Mouse (Mus musculus): ENCODE measurements around the gene Slc25a19.
"Not testable (repeated sequence)": the region's sequence is repeated elsewhere in the genome, so short reads cannot be mapped to it uniquely, and the experiment has no call there.

The Slc25a19 gene

GRCm38 (mm10) chr11:115627705-115628464 lies at the start of gene Slc25a19:
TSS of gene Slc25a19 (minus strand) at chr11:115628295.
- peak; percentile 100 for DNase-seq (ENCODE audit: low read depth)

GRCm38 (mm10) chr11:115677511-115677910 lies 49.4 kb upstream of the Slc25a19 start:
- no peak for DNase-seq (ENCODE audit: low read depth)

- DNase-seq (ENCODE audit: low read depth): no peak
These were observed 48.6 kb upstream of the Slc25a19 start for GRCm38 (mm10) chr11:115676738-115677137.

- no peak for DNase-seq (ENCODE audit: low read depth)
These were observed 46.3 kb upstream of the Slc25a19 start for GRCm38 (mm10) chr11:115674235-115674865.

GRCm38 (mm10) chr11:115673471-115674234 lies 45.6 kb upstream of the Slc25a19 start:
- peak; percentile 92 for DNase-seq (ENCODE audit: low read depth)

GRCm38 (mm10) chr11:115672226-115672987 lies 44.3 kb upstream of the Slc25a19 start:
- DNase-seq (ENCODE audit: low read depth): no peak

- DNase-seq (ENCODE audit: low read depth): no peak
These were observed 42.5 kb upstream of the Slc25a19 start for GRCm38 (mm10) chr11:115670451-115671050.

- DNase-seq (ENCODE audit: low read depth): no peak
These were observed 35.7 kb upstream of the Slc25a19 start for GRCm38 (mm10) chr11:115663676-115664335.

GRCm38 (mm10) chr11:115660376-115660775 lies 32.3 kb upstream of the Slc25a19 start:
- peak; percentile 32 for DNase-seq (ENCODE audit: low read depth)

- no peak for DNase-seq (ENCODE audit: low read depth)
These were observed 30.4 kb upstream of the Slc25a19 start for GRCm38 (mm10) chr11:115658521-115658920.

- no peak for DNase-seq (ENCODE audit: low read depth)
These were observed 26.0 kb upstream of the Slc25a19 start for GRCm38 (mm10) chr11:115654128-115654527.

- peak; percentile 25 for DNase-seq (ENCODE audit: low read depth)
These were observed 25.1 kb upstream of the Slc25a19 start for GRCm38 (mm10) chr11:115653194-115653593.

- DNase-seq (ENCODE audit: low read depth): no peak
These were observed 23.6 kb upstream of the Slc25a19 start for GRCm38 (mm10) chr11:115651680-115652079.

GRCm38 (mm10) chr11:115649706-115650105 lies 21.6 kb upstream of the Slc25a19 start:
- no peak for DNase-seq (ENCODE audit: low read depth)

- DNase-seq (ENCODE audit: low read depth): peak; percentile 94
These were observed 19.4 kb upstream of the Slc25a19 start for GRCm38 (mm10) chr11:115647459-115647858.

GRCm38 (mm10) chr11:115646439-115646838 lies 18.3 kb upstream of the Slc25a19 start:
- DNase-seq (ENCODE audit: low read depth): no peak

GRCm38 (mm10) chr11:115645498-115645897 lies 17.4 kb upstream of the Slc25a19 start:
- DNase-seq (ENCODE audit: low read depth): not testable (repeated sequence)

- no peak for DNase-seq (ENCODE audit: low read depth)
These were observed 16.2 kb upstream of the Slc25a19 start for GRCm38 (mm10) chr11:115644308-115644707.

- DNase-seq (ENCODE audit: low read depth): no peak
These were observed 15.2 kb upstream of the Slc25a19 start for GRCm38 (mm10) chr11:115643265-115643664.

GRCm38 (mm10) chr11:115642705-115643104 lies 14.6 kb upstream of the Slc25a19 start:
- no peak for DNase-seq (ENCODE audit: low read depth)

GRCm38 (mm10) chr11:115641664-115642036 lies 13.6 kb upstream of the Slc25a19 start:
- DNase-seq (ENCODE audit: low read depth): no peak

Measured in NIH3T3 (cell line).